Mouse (Mus musculus) neural tube, embryonic 15.5 days (tissue): ENCODE measurements around the gene Hist1h4a. TPM values are rescaled to one million over a fixed set of nuclear protein-coding genes. Genes with fewer than 3 reads are reported as not detected.
A peak's percentile ranks its signal among the peaks of the same experiment; 100 is the strongest.
"Not testable (repeated sequence)": the region's sequence is repeated elsewhere in the genome, so short reads cannot be mapped to it uniquely, and the experiment has no call there.

Experiments
- ATAC-seq: fragments of 200-750 bp; cut with Nextera tagmentation; 2 replicates; pipeline ENCODE4 v1.8.0; 2017; ENCODE audit warnings: mild to moderate bottlenecking, moderate TSS enrichment, moderate library complexity; ENCODE audit not compliant: low FRiP score
- H3K27ac ChIP-seq: fragments of 300-500 bp; sonication (generic); replicated peaks from 2 replicates; pipeline ENCODE4 v1.5.1; 2015; ENCODE audit warnings: mild to moderate bottlenecking, inconsistent platforms
- H3K27me3 ChIP-seq: fragments of 300-500 bp; sonication (generic); replicated peaks from 2 replicates; pipeline ENCODE4 v1.6.1; 2015; ENCODE audit warnings: inconsistent platforms
- H3K36me3 ChIP-seq: fragments of 300-500 bp; sonication (generic); 2 replicates; pipeline ENCODE4 v1.6.1; 2015; ENCODE audit warnings: inconsistent platforms
- H3K4me1 ChIP-seq: fragments of 300-500 bp; sonication (generic); 2 replicates; pipeline ENCODE4 v1.6.1; 2015; ENCODE audit warnings: inconsistent platforms
- H3K4me2 ChIP-seq: fragments of 300-500 bp; sonication (generic); 2 replicates; pipeline ENCODE4 v1.6.1; 2015; ENCODE audit warnings: inconsistent platforms, mild to moderate bottlenecking, moderate library complexity
- H3K4me3 ChIP-seq: fragments of 300-500 bp; sonication (generic); replicated peaks from 2 replicates; pipeline ENCODE4 v1.5.1; 2015; ENCODE audit warnings: mild to moderate bottlenecking, inconsistent platforms
- H3K9ac ChIP-seq: fragments of 300-500 bp; sonication (generic); replicated peaks from 2 replicates; pipeline ENCODE4 v1.6.1; 2015; ENCODE audit warnings: mild to moderate bottlenecking, inconsistent platforms
- H3K9me3 ChIP-seq: fragments of 300-500 bp; sonication (generic); replicated peaks from 2 replicates; pipeline ENCODE4 v1.6.1; 2016; ENCODE audit warnings: inconsistent platforms
- WGBS: fragments of 180-500 bp; shearing (Covaris S2); methylation state at CpG from one replicate; pipeline ENCODE4 v1.1.7; 2015; ENCODE audit warnings: mixed read lengths; 5-methylcytosine and 5-hydroxymethylcytosine counted together
- polyA plus RNA-seq: library from polyadenylated mRNA; unstranded; fragments of >200 nt; fragmentation: Nextera tagmentation; extraction: Ambion mirVana; gene quantifications from 2 replicates; pipeline ENCODE4 v1.2.1, GENCODE M21; 2015

Hist1h4a gene
- polyA plus RNA-seq, 1 experiment from 2014 or later: not detected

DNA sequence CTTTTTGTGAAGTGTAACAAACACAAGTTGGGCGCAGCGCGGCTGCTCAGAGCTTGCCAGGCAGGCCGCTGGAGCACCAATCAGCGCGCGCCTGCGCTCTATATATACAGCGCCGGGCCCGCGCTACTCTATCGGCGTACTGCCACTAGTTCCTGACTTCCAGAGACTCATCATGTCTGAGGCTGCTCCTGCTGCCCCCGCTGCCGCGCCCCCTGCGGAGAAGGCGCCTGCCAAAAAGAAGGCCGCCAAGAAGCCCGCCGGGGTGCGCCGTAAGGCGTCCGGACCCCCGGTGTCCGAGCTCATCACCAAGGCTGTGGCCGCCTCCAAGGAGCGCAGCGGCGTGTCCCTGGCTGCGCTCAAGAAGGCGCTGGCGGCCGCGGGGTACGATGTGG is 22.4 kb downstream of the Hist1h4a start, which contains the start of gene Hist1h1c:
TSS of gene Hist1h1c (plus strand) at position 132 of the 392 bp plus-strand sequence.
- peak within 1 kb of the TSS; percentile 63 for H3K4me3 ChIP-seq
- peak; percentile 93 for ATAC-seq
- H3K4me2 ChIP-seq: peak within 1 kb of the TSS; percentile 100
- under 1% methylated on average over 38 of the region's 38 CpGs for WGBS
- no peaks in the 10 kb centered on the region for H3K36me3 ChIP-seq
- no peaks in the 10 kb centered on the region for H3K27me3 ChIP-seq
- peak within 1 kb of the TSS; percentile 85 for H3K27ac ChIP-seq
- peaks cover 19% of the 10 kb centered on the region for H3K4me1 ChIP-seq
- H3K9me3 ChIP-seq: no peaks in the 10 kb centered on the region
- peak within 1 kb of the TSS; percentile 56 for H3K9ac ChIP-seq

DNA sequence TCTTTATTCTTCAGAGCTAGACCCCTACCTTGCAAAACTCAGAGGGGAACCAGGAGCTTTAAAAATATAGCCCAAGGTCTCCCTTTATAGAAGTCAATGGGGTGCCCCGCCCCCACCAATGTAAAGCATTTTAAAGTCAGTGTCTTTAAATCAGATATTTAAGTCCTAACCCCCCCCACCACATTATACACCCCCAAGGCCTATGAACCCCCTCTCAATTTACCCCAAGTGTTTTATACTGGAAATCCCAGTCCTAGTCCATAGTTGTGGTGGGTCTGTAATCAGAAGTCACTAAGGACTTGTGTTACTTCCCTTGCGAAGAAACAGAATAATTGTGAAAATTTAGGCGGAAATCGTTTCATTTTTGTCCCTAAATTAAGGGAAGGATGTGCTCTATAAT is 23.0 kb downstream of the Hist1h4a start:
- H3K4me2 ChIP-seq: peak overlapping the region; percentile 100
- H3K4me3 ChIP-seq: peak overlapping the region; percentile 63
- 21% methylated on average over 4 of the region's 4 CpGs for WGBS

DNA sequence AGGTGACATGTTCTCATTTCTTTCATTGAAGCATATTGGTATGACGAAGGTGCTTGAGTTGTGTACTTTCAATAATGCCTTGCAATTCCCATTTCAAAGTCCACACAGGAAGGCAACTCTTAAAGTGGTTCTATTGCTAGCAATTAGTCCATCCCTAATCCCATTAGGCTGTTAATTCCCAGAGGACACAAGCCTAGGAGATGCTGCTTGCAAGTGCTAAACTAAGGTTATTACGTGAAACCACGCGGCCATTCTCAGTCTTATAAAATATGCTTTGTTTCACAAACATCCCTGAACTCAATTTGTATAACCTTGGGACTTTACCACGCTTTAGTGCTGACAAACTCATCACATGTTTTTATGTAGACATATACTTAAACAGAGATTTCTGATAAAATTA is 23.9 kb downstream of the Hist1h4a start:
- no peak for ATAC-seq
- Histone ChIP-seq H3K4me2 (no peak overlapping the region), H3K36me3 (no peaks in the 10 kb centered on the region), H3K4me3 (no peak overlapping the region), H3K9ac (no peak overlapping the region), H3K27me3 (no peaks in the 10 kb centered on the region), H3K27ac (no peak overlapping the region), H3K9me3 (no peaks in the 10 kb centered on the region), H3K4me1 (peaks cover 19% of the 10 kb centered on the region)
- 72% methylated on average over 5 of the region's 5 CpGs for WGBS

More for the DNA sequence above, 23.0 kb downstream of the Hist1h4a start:
- Histone ChIP-seq H3K9me3 (no peaks in the 10 kb centered on the region), H3K27me3 (no peaks in the 10 kb centered on the region), H3K36me3 (no peaks in the 10 kb centered on the region), H3K4me1 (peaks cover 19% of the 10 kb centered on the region), H3K9ac (peak overlapping the region; percentile 56; the same call in 1 of the 2 replicates), H3K27ac (peak overlapping the region; percentile 85; the same call in 1 of the 2 replicates)
- ATAC-seq: no peak

DNA sequence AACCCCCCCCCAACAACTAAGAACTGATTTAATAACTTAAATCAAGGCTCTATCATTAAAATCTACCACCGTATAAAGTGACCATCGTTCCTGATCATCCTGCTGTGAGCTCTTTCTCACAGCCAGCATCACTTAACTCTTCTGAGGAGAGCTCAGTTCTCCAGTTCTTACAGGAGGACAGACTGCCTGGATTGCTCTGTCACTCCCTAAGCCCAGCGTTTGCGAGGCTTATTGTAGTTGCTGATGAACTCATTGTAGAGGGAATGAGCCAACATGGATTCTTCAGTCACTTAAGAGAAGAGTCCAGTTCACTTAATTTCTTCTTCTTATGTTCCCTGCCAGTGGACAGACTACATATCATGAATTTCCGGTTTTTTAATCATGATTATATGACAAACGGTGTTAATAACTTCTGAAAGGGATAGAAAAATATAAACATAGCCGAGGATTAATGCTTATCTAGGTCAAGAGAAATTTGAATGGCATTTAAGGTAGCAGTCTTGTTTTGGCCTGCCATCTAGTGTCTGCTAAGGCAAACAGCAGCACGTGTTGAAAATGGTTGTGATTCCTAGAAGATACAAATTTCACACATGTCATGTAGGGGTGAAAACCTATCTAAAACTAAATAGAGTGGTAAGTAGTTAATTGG is 28.8 kb downstream of the Hist1h4a start:
- Histone ChIP-seq H3K27ac (no peak overlapping the region), H3K4me3 (no peak overlapping the region), H3K27me3 (no peaks in the 10 kb centered on the region), H3K4me2 (no peak overlapping the region), H3K36me3 (no peaks in the 10 kb centered on the region), H3K9me3 (no peaks in the 10 kb centered on the region), H3K4me1 (no peaks in the 10 kb centered on the region), H3K9ac (no peak overlapping the region)
- peak; percentile 65 for ATAC-seq
- WGBS: 23% methylated on average over 8 of the region's 8 CpGs

DNA sequence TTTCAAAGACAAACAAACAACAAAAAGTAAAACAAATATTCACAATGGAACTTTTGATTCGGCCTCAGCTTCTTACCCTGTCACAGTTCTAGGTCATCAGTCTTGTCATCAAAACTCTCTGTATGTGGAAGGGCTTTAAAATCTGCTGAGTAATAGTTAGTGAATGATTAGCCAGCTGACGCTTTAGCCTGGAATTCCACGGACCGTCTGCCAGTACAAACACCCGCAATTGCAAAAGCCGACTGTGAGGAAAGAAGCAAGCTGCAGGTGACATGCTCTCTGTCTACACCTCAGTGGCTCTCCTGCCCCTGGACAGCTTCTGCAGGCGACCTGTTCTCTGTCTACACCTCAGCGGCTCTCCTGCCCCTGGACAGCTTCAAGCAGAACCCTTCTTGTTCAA is 30.6 kb downstream of the Hist1h4a start:
- no peaks in the 10 kb centered on the region for H3K36me3 ChIP-seq
- ATAC-seq: no peak
- no peak overlapping the region for H3K27ac ChIP-seq
- no peak overlapping the region for H3K4me3 ChIP-seq
- H3K9ac ChIP-seq: no peak overlapping the region
- no peaks in the 10 kb centered on the region for H3K27me3 ChIP-seq
- H3K4me1 ChIP-seq: no peaks in the 10 kb centered on the region
- H3K9me3 ChIP-seq: no peaks in the 10 kb centered on the region
- no peak overlapping the region for H3K4me2 ChIP-seq
- WGBS: 36% methylated on average over 8 of the region's 8 CpGs

DNA sequence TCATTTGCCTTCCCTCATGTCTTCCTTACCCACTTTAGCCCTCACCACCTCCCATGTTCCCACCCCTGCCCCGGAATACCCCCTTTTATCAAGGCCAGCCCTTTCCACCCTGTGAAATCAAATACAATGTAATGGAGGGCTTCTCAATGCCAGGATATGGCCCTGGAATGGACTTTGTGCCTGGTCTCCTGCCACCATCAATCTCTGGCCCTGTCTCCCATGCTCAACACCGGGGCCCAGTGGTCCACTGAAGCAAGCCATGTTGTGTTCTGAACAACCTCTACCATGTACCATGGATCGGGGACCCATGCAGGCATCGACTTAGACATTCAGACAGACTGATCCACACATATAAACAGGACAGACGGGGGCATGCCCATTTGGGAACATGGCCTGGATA is 31.3 kb downstream of the Hist1h4a start:
- Histone ChIP-seq H3K4me1 (no peaks in the 10 kb centered on the region), H3K27me3 (no peaks in the 10 kb centered on the region), H3K4me3 (no peak overlapping the region), H3K9me3 (no peaks in the 10 kb centered on the region), H3K27ac (no peak overlapping the region), H3K4me2 (no peak overlapping the region), H3K36me3 (no peaks in the 10 kb centered on the region), H3K9ac (no peak overlapping the region)
- WGBS: 89% methylated on average over 5 of the region's 5 CpGs
- no peak for ATAC-seq

DNA sequence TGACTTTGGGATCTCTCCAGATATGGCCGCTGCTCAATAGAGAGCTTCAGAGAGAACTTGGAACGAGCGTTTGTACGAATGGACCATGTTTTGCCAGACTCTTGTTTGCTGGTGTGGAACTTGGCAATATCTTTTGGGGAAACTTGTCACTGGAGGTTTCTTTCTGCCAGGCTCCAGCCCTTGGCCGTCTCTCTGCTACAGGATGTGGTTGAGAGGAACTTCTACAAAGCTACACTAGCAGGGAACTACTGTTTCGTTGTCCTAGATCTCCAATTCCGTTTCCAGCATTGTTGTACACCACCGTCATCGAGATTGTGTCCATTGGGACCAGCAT is 31.9 kb downstream of the Hist1h4a start:
- Histone ChIP-seq H3K4me1 (no peaks in the 10 kb centered on the region), H3K9me3 (no peaks in the 10 kb centered on the region), H3K27ac (no peak overlapping the region)

DNA sequence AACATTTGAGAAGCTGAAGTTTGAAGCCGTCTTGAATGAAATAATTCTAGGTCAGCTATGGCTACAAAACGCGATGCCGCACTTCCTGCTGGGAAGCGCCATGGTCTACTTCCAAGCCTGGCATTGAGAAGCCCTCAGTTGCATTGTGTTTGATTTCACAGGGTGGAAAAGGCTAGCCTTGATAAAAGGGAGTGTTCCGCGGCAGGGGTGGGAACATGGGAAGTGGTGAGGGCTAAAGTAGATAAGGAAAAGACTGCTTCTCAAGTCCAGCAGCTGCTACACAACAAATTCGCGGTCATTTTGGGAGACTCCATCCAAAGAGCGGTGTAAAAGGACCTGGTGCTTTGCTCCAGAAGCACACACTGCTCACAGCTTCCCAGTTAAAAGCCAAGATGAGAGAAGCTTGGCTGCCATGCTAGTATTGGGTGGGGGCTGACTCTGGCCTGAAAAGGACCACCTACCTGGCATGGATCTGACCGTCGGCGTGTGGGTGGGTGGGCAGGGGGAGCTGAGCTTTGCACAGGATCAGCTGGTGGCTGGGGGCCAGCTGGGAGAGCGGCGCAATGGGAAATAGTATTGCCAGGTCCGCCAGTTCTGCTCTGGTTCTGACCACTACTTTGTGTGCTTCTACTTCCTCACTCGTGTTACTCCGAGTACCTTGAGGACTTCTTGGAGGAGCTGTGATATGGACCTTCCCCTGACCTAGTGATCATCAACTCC is 32.4 kb downstream of the Hist1h4a start:
- Histone ChIP-seq H3K4me2 (no peak overlapping the region), H3K27me3 (no peaks in the 10 kb centered on the region), H3K36me3 (no peaks in the 10 kb centered on the region), H3K4me3 (no peak overlapping the region), H3K27ac (no peak overlapping the region), H3K9ac (no peak overlapping the region), H3K9me3 (no peaks in the 10 kb centered on the region), H3K4me1 (no peaks in the 10 kb centered on the region)
- 90% methylated on average over 18 of the region's 18 CpGs for WGBS
- ATAC-seq: no peak

More for the DNA sequence above, 31.9 kb downstream of the Hist1h4a start:
- Histone ChIP-seq H3K27me3 (no peaks in the 10 kb centered on the region), H3K4me3 (no peak overlapping the region), H3K9ac (no peak overlapping the region), H3K36me3 (no peaks in the 10 kb centered on the region), H3K4me2 (no peak overlapping the region)
- ATAC-seq: no peak
- 92% methylated on average over 9 of the region's 9 CpGs for WGBS

DNA sequence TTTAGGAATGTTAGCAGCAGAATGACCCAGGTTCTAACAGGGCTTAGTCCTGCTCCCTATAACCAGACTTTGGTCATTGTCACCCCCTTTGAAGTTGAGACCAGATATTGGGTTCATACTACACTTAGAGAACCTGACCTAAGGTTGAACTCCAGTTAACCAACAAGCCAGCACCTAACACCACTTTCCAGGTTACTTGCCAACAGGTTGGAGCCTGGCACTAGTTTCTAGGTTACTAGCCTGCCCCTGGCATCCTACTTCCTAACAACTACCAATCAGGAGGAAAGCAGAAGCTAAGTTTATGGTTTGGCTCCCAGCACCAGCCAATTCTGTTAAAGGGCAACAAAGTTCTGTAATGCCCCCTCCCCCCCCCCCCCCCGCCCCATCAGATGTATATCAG is 35.8 kb downstream of the Hist1h4a start:
- Histone ChIP-seq H3K9ac (no peak overlapping the region), H3K27me3 (no peaks in the 10 kb centered on the region), H3K36me3 (no peaks in the 10 kb centered on the region), H3K4me3 (no peak overlapping the region), H3K4me2 (no peak overlapping the region), H3K9me3 (no peaks in the 10 kb centered on the region), H3K4me1 (no peaks in the 10 kb centered on the region), H3K27ac (no peak overlapping the region)
- ATAC-seq: no peak
- 0% methylated on average over 1 of the region's 1 CpGs for WGBS

DNA sequence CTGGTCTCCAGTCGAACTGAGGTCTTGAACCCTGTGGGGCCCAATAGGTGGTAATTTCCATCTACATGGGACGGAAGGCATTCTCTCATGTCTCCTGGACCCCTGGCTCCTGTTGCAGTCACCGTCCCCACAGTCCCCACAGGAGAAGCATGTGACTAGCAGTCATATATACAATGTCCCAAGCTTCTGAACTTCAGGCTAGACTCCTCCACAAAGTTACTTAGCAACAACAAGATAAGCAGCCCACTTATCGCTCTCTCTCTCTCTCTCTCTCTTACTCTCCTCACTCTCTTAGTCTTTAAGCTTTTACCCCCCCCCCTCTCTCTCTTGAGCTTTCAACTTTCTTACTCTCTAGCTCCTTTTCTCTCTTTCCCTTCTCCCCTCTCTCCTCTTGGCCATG is 36.8 kb downstream of the Hist1h4a start:
- WGBS: 98% methylated on average over 4 of the region's 4 CpGs
- no peak overlapping the region for H3K4me2 ChIP-seq
- H3K9ac ChIP-seq: no peak overlapping the region
- no peaks in the 10 kb centered on the region for H3K4me1 ChIP-seq
- H3K9me3 ChIP-seq: no peaks in the 10 kb centered on the region
- no peak overlapping the region for H3K27ac ChIP-seq
- H3K36me3 ChIP-seq: no peaks in the 10 kb centered on the region
- ATAC-seq: no peak
- no peaks in the 10 kb centered on the region for H3K27me3 ChIP-seq
- H3K4me3 ChIP-seq: no peak overlapping the region

DNA sequence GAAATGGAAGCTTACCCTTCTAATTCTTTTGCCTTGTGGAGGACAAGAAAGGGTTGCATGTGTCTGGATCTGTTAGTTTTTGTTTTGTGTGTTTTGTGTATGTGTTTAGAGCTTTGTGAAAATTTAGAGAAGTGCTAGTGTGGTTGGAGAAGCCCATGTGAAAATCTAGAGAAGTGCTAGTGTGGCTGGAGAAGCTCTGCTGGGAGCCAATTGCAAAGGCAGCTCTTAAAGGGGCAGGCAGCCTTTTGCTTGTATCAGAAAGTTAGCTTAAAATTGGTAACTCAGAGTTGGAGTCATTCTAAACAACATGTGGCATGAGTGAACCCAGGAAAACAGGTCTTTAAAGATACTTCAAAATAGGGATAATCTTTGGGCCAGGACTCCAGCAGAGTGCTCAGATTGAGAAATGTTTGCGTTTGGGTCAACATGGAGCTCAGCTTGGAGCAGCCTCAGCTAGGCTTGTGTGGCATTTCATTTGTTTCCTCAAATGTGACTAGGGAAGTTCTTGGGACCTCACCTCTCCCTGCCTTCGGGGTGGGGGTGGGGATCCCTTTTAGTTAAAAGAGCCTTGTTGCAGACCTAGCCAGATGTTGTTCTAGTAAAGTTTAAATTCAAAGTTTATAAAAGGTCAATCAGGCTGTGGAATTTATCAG is 43.3 kb downstream of the Hist1h4a start:
- H3K27ac ChIP-seq, H3K27me3 ChIP-seq, ATAC-seq, H3K9ac ChIP-seq, H3K4me3 ChIP-seq, H3K4me2 ChIP-seq, H3K9me3 ChIP-seq, H3K36me3 ChIP-seq, H3K4me1 ChIP-seq: not testable (repeated sequence)
- WGBS: 19% methylated on average over 2 of the region's 2 CpGs

DNA sequence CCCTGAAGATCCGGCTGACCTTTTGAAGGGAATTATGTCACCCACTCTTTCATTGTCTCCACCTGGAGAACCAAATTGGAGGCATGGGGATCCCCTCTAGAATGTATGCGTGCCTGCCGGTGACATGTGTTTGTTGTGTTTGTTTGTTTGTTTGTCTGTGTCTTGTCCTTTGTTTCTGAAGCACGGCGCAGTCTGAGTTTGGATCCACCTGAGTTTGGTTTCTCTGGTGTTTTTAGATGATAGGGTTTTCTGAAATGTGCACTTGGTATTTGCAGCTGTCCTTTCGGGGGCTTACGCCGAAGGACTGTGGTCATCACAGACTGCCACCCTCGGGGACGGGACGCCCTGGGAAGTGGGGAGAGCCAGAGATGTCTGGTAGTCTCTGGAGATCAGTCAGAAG is 43.9 kb downstream of the Hist1h4a start:
- 61% methylated on average over 11 of the region's 11 CpGs for WGBS
- H3K9me3 ChIP-seq: no peaks in the 10 kb centered on the region

More for the DNA sequence above, 43.9 kb downstream of the Hist1h4a start:
- H3K27ac ChIP-seq: no peak overlapping the region
- no peaks in the 10 kb centered on the region for H3K36me3 ChIP-seq
- H3K4me1 ChIP-seq: no peaks in the 10 kb centered on the region
- H3K9ac ChIP-seq: no peak overlapping the region
- H3K4me3 ChIP-seq: no peak overlapping the region
- ATAC-seq: no peak
- H3K27me3 ChIP-seq: no peaks in the 10 kb centered on the region
- H3K4me2 ChIP-seq: no peak overlapping the region
